Mouse (Mus musculus): ENCODE data around the gene Vwa7.
"Not testable (repeated sequence)": the region's sequence is repeated elsewhere in the genome, so short reads cannot be mapped to it uniquely, and the experiment has no call there.

Vwa7 gene

DNA sequence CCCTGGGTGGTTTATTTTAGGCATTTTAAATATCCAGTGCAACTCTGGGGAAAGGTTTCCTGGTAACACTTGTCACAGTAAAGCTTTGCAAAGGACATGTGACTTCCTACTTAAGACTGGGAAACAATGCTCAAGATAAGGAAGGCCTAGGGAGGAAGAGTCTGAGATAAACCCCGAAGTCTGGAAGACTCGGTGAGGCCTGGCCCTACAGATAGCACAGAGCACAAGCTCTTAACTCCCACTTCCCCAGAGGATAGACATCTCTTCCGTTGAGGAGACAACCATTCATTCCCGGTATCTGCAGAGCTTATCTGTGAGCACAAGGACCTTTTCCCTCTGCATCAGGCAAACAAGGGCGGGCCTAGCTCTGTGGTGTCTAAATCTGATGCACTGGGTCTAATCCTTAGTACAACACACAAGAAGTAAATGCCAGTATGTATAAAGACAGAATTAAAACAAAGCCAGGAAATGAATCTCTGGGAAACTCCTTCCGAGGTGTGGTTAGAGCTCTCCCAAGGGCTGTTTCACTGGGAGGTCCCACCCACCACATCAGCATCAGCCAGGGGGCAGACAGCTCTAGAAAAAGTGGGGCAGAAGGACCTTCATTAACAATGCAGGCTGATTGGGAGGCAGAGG, 5.6 kb downstream of the Vwa7 start:
- no peak for DNase-seq (ENCODE audit: low spot score)

DNA sequence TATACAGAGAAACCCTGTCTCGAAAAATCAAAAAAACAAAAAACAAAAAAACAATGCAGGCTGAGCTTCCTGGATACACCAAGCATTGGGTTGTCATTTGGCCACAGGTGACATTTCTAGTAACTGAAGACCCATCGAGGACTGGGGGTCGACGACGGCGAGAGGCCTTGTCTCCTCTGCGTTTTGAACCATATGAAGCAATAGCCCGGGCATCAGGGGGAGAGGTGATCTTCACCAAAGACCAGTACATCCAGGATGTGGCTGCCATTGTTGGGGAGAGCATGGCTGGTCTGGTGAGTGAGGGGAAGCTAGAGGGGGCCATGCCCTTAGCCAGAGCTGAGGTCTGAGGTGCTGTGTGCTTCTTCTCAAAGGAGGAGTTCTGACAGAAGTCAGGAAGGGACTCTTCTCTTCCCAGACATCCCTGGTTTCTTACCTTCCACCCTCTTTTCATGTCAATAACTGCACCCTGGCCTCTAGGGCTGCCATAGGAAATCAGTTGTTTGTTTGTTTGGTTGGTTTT, 6.2 kb downstream of the Vwa7 start:
- DNase-seq (ENCODE audit: low spot score) = no peak

GRCm38 (mm10) chr17:35023221-35023620, 6.8 kb downstream of the Vwa7 start:
- DNase-seq (ENCODE audit: low spot score) = no peak

DNA sequence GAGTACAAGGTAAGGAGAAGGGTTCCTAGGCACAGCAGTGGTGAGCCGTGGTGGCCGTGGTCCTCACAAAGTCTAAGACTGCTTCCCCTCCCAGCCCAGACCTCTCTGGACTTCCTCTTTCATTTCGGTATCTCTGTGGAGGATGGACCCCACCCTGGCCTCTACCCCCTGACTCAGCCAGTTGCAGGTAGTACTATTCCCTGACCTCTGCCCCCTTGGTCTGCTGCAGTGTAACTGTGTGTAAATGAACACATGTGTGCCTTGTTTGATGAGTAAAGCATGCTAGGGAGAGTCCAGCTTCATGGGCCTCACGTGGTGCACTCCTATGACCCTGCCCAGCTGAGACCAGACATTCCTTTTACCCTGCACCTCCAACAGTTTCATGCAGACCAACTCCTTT, 7.4 kb downstream of the Vwa7 start:
- DNase-seq (ENCODE audit: low spot score) = no peak

DNA sequence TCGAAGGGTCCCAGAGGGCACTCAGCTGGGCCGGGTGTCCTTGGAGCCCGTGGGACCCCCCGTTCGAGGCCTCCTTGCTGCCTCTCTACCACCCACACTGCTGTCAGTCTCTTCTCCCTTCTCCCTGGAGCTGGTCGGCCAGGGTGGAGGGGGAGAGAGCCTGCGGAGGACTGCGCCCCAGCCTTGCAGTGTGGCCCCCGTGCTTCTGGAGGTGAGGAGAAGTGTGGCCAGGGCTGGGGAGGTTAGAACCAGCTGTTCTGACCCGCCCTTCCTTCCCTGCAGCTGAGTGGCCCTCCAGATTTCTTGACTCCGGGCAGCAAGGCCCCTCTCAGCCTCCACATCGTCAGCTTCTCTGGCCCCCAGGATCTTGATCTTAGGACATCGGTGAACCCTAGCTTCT, 7.9 kb downstream of the Vwa7 start:
- no peak for DNase-seq (ENCODE audit: low spot score)

- no peak for DNase-seq (ENCODE audit: low spot score)
Measured at GRCm38 (mm10) chr17:35024691-35025488, 8.5 kb downstream of the Vwa7 start.

- no peak for DNase-seq (ENCODE audit: low spot score)
Measured at GRCm38 (mm10) chr17:35026206-35026605, 9.8 kb downstream of the Vwa7 start.

DNA sequence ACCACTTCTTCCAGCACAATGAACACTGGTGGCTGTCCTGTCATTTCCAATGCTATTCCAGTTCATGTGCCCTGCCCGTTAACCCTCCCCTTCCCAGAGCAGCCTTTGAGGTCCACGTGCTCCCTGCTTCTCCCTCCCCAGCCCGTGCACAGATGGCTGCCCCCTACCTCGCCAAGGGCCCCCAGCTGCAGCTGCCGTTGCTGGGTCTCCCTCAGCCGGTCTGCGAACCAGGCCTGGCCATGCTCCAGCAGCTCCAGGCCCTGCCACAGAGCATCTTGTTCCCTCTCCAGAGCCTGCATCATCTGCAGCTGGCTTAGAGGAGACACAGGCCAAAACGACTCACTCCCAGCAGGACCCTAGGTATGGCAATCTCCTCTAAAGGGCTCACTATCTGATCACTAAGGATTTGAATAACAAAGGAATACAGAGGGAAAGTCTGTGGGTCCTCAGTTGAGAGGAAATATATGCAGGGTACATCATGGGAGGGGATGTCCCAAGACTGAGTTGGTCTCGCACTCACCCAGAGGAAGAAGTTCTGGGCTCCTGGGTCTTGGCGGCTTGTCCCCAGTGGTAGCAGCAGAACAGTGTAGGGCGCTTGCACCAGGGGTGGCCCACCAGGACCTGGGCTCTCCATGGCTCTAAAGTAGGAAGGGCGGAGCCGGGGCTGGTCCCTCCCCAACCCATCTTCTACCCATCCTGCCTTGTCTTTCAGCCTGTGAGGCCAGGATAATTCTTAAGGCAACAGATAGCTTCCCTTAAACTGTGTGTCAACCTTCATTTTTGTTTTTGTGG, 11.1 kb downstream of the Vwa7 start, which contains the start of gene Sapcd1:
Gene Sapcd1 (minus strand): TSS at position 740 of the 792 bp plus-strand sequence.
- no peak for DNase-seq (ENCODE audit: low spot score)

- DNase-seq (ENCODE audit: low spot score) = no peak
Measured at GRCm38 (mm10) chr17:35028315-35028714, 11.9 kb downstream of the Vwa7 start.

- no peak for DNase-seq (ENCODE audit: low spot score)
Measured at GRCm38 (mm10) chr17:35029691-35030532, 13.5 kb downstream of the Vwa7 start.

GRCm38 (mm10) chr17:35031272-35031671, 14.9 kb downstream of the Vwa7 start:
- DNase-seq (ENCODE audit: low spot score) = no peak

- DNase-seq (ENCODE audit: low spot score) = no peak
Measured at GRCm38 (mm10) chr17:35031880-35032279, 15.5 kb downstream of the Vwa7 start.

GRCm38 (mm10) chr17:35032323-35032870, 16.0 kb downstream of the Vwa7 start:
- no peak for DNase-seq (ENCODE audit: low spot score)

GRCm38 (mm10) chr17:35033703-35034102, 17.3 kb downstream of the Vwa7 start:
- DNase-seq (ENCODE audit: low spot score) = not testable (repeated sequence)

- no peak for DNase-seq (ENCODE audit: low spot score)
Measured at GRCm38 (mm10) chr17:35034896-35035295, 18.5 kb downstream of the Vwa7 start.

DNA sequence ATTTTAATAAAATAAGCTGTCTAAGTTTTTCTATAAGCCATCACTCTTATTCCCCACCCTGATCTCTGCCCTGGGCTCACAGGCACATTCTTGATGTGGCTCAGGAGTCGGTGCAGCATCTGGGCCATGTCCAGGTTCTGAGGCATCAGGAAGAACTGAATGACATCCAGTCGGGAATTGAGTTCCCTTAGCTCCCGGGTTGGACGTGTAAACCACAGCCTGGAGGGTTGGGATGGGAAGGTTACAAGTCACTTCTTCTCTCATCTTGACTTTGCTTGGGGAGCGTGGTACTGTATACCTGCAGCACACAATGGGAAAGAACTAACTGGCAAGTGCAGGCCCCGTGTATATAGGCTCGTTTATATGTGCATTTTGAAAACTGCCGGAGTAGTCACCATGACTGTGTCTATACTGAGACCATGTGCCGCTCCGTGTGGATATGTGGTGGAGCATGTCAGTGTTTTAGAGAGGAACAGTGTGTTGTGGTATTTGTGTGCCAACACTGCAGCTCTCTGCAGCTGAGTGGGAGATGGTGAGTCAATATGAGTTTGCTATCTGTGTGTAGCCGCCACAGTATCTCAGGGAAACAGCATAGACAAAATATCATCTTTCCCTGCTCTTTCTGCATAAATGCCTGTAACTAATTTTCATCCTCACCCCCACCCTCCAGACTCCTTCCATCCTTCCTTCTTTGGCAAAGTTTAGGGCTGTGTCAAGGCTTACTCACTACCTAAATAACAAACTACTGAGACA, 22.9 kb downstream of the Vwa7 start:
- no peak for DNase-seq (ENCODE audit: low spot score)

GRCm38 (mm10) chr17:35043794-35044193, 27.4 kb downstream of the Vwa7 start:
- no peak for DNase-seq (ENCODE audit: low spot score)

DNA sequence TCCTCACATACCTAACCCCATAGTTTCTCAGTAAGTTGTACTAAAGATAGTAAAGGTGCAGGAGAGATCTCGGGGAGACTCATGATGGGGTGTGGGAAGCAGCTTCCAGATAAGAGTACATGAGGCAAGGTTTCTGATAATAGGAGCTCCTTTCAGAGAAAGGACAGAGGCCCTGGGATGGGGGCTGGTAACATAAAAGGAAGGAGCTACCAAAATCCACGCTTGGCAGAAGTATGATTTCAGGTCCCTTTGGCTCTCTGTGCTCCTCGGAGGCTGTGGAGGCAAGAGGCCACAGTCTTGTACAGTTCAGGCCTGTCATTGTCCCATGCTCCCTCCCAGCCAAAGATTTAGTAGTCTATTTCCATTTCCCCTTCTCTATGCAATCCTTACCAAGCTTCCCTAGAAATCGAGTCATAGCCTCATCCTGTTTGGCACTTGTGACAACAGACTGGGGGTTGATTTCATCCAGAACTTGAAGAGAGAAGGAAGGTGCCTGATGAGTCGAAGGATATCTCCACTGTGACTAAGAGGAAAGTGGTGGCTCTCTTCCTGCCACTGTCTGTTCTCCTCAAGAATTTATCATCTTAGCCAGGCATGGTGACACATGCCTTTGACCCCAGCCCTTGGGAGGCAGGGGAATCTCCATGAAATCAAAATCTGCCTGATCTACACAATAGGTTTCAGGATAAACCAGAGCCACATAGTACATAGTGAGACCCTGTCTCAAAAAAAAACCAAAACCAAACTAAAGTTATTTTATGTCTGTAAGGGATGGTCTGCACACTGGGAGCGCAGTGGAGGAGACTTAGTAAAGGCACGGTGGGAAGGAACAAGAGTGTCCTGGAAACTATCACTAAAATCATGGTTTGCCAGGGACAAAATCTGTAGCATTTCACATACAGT, 28.8 kb downstream of the Vwa7 start:
- no peak for DNase-seq (ENCODE audit: low spot score)
